Comparison of ENCODE assay signal across 34 mouse cellular contexts in the genomic region with DNA sequence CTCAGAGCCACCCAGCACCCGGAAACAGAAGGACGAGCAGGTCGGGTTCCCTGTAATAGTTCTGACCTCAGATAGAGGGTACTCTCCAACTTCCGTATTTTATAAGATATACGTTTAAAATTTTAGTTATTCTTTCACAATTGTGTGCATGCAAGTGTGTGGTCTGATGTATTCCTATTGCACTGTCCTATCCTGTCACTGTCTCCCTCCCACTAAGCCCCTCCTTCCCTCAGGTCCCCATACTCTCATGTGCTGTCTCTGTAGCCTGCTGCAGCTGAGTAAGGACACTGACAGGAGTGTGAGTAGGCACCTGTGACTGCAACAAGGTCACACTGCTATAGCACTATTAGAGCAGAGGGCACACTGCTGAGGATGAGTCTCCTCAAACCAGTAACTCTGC.
"Had no signal": no experiment of that assay in that cellular context is flagged by ENCODE, and none has a peak within 500 bp of the region (broad histone marks: within the 10 kb centered on the region; RNA-seq: fewer than 3 reads in every experiment).

No protein-coding gene starts in this region.

- H3K27me3 ChIP-seq: heart, embryonic 12.5 days; heart, embryonic 13.5 days; heart, embryonic 15.5 days; hindbrain, embryonic 12.5 days; hindbrain, embryonic 13.5 days; hindbrain, embryonic 15.5 days; intestine, embryonic 15.5 days; kidney, embryonic 15.5 days had no signal

- DNase-seq: heart, adult 2 months; heart, postnatal 14 days; heart, postnatal 36 days; heart, postnatal 4 days; kidney, adult 11 months; kidney, adult 18-20 months; kidney, adult 2 months; kidney, adult 8-10 months; kidney, adult 9 months; kidney, postnatal 10 days; kidney, postnatal 14 days; kidney, postnatal 25 days; kidney, postnatal 36 days; kidney, postnatal 4 days; layer of hippocampus, adult 9-11 months; layer of hippocampus, postnatal 36 days had no signal

- H3K9me3 ChIP-seq: heart, embryonic 10.5 days; heart, embryonic 12.5 days; heart, embryonic 13.5 days; heart, embryonic 15.5 days; hindbrain, embryonic 10.5 days; hindbrain, embryonic 12.5 days; hindbrain, embryonic 13.5 days; hindbrain, embryonic 15.5 days; intestine, embryonic 15.5 days; kidney, embryonic 15.5 days had no signal

- H3K9ac ChIP-seq: heart, embryonic 12.5 days; heart, embryonic 13.5 days; heart, embryonic 15.5 days; hindbrain, embryonic 12.5 days; hindbrain, embryonic 13.5 days; hindbrain, embryonic 14.5 days; hindbrain, embryonic 15.5 days; intestine, embryonic 15.5 days; kidney, embryonic 15.5 days had no signal

- ATAC-seq: hindbrain, embryonic 16.5 days; hindbrain, postnatal 0 days; inflammation-experienced regulatory T-cells, adult 6 months; intestine, embryonic 15.5 days; intestine, embryonic 16.5 days; intestine, postnatal 0 days had no signal

- H3K4me3 ChIP-seq: heart, adult 2 months; heart, embryonic 10.5 days; heart, embryonic 12.5 days; heart, embryonic 13.5 days; heart, embryonic 15.5 days; hindbrain, embryonic 10.5 days; hindbrain, embryonic 12.5 days; hindbrain, embryonic 13.5 days; hindbrain, embryonic 15.5 days; intestine, embryonic 15.5 days; kidney, embryonic 15.5 days had no signal

- H3K4me2 ChIP-seq: heart, embryonic 11.5 days; heart, embryonic 12.5 days; heart, embryonic 13.5 days; heart, embryonic 15.5 days; hindbrain, embryonic 12.5 days; hindbrain, embryonic 13.5 days; hindbrain, embryonic 14.5 days; hindbrain, embryonic 15.5 days; intestine, embryonic 15.5 days; kidney, embryonic 15.5 days had no signal

- H3K4me1 ChIP-seq: hindbrain, embryonic 10.5 days; hindbrain, embryonic 12.5 days; hindbrain, embryonic 15.5 days; intestine, embryonic 15.5 days had no signal

- H3K27ac ChIP-seq: heart, adult 2 months; heart, embryonic 10.5 days; heart, embryonic 13.5 days; heart, embryonic 15.5 days; hindbrain, embryonic 10.5 days; hindbrain, embryonic 12.5 days; hindbrain, embryonic 13.5 days; hindbrain, embryonic 14.5 days; hindbrain, embryonic 15.5 days; hindbrain, postnatal 0 days; intestine, embryonic 15.5 days; kidney, embryonic 15.5 days; kidney, postnatal 0 days had no signal
